Mouse (Mus musculus) spleen, adult 18-20 months (tissue): Measurements from ENCODE around the gene Fkbp2.

Experiments used
- DNase-seq, 2 experiments: peaks; one replicate each; pipeline ENCODE4 v3.0.0; 2022; ENCODE audit warnings: mixed read lengths in 2 of 2

Fkbp2 gene

GRCm38 (mm10) chr19:6969665-6970381 lies 10.5 kb downstream of the Fkbp2 start:
- peak; percentile 66 to 78 for DNase-seq

DNA sequence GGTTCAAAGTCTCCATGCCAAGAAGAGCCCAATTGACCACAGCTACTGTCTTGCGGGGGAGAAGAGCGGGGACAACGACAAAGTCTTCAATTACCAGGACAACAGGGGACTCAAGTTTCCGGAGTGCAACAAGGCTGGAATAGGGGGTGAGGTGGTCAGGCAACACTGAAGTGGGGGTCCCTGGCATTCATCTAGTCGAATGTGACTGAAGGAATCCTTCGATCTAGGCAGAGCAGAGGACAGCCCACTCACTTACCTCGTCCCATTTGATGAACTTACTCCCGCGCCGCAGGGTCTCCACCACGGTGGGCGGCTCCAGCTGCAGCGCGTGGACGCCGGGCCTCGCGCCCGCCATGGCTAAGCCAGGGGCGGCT lies 11.0 kb downstream of the Fkbp2 start:
- no peak for DNase-seq

GRCm38 (mm10) chr19:6968491-6969271 lies 11.6 kb downstream of the Fkbp2 start:
- DNase-seq: no peak

DNA sequence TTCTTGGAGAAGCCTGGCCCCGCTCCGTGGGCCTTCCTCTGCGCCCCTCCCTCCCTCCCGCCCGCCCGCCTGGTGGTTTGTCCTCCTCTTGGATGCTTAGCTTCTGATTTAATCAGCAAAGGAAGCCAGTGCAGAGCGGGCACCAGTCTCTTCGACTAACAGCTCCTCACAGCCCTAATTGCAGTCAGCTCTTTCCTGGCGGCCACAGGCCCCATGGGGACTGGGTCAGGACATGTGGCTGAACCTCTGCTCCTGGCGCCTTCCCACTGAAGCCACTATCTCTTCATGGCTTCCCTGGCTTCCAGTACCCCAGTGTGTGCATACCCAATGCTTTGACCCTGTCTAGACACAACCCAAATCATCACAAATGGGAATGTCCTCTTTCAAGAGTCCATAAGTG lies 23.8 kb downstream of the Fkbp2 start:
- DNase-seq: no peak

DNA sequence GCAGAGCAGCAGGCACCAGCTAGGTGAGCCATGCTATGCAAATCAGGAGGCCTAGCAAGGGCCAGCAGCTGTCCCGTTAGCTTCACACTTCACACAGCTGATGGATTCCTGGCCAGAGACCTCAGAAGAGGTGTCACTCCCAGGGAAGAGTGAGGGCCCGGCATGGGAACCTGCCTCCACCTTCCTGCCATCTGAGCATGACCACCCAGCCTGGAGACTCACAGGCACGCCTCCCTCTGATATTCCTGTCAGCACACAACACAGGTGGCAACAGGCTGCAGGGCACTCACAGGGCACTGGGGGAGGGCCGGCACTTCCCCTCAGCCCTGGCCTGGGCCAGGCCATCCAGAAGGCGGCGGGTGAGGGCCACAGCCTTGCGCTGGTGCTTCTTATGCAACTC lies 24.9 kb downstream of the Fkbp2 start:
- DNase-seq: no peak

- no peak for DNase-seq
These were observed 26.3 kb downstream of the Fkbp2 start for GRCm38 (mm10) chr19:6954046-6954445.

DNA sequence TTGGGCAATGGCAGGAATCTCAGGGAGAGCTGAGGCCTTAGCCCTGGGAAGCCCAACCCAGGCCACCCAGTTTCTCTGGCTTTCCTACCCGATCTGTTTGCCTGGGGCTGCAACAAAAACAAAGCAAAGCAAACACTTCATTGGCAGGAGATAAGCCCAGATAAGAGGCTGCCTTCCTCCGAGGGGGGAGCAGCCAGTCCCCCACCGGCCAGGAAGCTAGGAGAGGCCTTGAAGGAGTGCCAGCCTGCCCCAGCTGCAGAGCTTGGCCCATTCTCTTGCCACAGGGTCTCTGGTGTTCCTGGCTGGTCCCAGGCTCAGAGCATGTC lies 27.6 kb downstream of the Fkbp2 start:
- DNase-seq: no peak

GRCm38 (mm10) chr19:6951994-6952711 lies 28.1 kb downstream of the Fkbp2 start:
- DNase-seq: peak; percentile 45 to 66

- peak; percentile 74 to 81 for DNase-seq
These were observed 28.8 kb downstream of the Fkbp2 start for GRCm38 (mm10) chr19:6951381-6951968.

DNA sequence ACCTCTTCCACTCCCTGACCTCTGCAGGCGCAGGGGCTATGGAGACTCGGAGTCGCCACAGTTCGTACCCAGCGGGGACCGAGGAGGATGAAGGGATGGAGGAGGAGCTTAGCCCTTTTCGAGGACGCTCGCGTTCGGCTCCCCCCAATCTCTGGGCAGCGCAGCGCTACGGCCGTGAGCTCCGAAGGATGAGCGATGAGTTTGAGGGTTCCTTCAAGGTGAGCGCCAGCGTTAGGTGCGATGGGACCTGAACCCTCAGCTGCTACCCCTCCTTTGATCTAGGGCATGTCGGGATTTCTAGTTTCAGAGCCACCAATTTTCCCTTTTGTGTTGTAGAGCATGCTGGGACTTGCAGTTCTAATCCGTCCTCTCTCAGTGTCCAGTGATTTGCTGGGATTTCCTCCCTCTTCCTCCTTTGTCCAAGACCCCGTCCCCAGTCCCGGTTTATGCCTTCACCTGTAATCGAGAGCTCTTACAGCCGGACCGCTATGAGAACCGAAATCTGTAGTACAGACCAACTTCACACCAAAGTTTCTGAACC lies 29.6 kb downstream of the Fkbp2 start:
- peak in 1 of 2 experiments; percentile 44 for DNase-seq

DNA sequence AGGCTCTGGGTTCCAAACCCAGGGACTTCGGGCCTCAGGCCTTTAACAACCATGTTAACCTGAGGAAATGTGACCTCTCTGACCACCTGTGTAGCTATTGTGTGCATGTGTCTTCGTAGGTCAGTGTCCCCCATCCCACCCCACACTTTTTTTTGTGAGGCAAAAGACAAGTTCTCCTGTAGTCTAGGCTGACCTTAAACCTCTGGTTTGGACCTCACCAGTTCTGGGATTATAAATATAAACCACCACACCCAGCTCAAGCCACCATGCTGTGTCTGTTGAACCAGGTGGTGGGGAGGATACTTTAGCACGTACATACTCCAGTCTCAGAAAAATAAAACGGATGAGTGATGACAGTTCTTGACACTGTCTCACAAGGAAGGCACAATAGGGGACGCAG lies 30.4 kb downstream of the Fkbp2 start:
- no peak for DNase-seq

GRCm38 (mm10) chr19:6949532-6949931 lies 30.8 kb downstream of the Fkbp2 start:
- no peak for DNase-seq

GRCm38 (mm10) chr19:6948186-6948585 lies 32.1 kb downstream of the Fkbp2 start:
- no peak for DNase-seq

DNA sequence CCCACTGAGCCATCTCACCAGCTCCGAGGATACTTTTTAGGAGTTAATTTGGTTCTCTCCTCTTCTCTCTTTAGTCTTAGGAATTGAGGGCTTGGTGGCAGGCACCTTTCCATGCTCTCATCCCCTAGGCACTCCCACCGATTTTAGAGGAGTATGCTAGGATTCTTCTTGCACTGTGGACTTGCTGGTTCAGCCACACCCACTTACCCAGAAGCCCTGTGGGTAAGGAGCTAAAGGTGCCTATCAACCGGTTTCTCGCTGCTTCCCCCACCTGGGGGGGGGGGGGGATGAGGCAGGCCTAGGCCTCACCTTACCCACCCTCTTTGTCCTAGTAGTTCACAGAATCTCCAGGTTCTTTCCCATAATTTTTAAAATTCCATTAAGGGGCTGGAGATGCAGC lies 32.6 kb downstream of the Fkbp2 start:
- no peak for DNase-seq

DNA sequence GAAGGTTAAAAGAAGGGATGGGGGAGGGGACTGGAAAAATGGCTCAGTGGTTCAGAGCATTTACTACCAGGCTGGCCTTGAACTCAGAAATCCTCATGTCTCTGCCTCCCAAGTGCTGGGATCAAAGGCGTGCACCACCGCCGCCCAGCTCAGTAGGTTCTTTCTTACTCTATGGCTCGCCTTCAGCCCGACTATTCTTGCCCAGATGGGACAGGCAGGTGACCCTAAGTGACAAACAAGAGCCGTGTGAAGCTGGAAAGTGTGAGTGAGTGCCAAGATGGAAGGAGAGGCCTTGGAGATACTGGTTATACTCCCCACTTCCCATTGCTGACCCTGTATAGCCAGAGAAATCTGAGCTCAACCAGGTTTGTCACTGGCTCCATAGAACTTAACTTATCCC lies 36.6 kb downstream of the Fkbp2 start:
- DNase-seq: no peak

- no peak for DNase-seq
These were observed 37.5 kb downstream of the Fkbp2 start for GRCm38 (mm10) chr19:6942764-6943163.

GRCm38 (mm10) chr19:6942249-6942691 lies 38.0 kb downstream of the Fkbp2 start, which contains the start of gene Gpr137:
Gpr137 (minus strand) TSS chr19:6942480.
- DNase-seq: peak; percentile 91

DNA sequence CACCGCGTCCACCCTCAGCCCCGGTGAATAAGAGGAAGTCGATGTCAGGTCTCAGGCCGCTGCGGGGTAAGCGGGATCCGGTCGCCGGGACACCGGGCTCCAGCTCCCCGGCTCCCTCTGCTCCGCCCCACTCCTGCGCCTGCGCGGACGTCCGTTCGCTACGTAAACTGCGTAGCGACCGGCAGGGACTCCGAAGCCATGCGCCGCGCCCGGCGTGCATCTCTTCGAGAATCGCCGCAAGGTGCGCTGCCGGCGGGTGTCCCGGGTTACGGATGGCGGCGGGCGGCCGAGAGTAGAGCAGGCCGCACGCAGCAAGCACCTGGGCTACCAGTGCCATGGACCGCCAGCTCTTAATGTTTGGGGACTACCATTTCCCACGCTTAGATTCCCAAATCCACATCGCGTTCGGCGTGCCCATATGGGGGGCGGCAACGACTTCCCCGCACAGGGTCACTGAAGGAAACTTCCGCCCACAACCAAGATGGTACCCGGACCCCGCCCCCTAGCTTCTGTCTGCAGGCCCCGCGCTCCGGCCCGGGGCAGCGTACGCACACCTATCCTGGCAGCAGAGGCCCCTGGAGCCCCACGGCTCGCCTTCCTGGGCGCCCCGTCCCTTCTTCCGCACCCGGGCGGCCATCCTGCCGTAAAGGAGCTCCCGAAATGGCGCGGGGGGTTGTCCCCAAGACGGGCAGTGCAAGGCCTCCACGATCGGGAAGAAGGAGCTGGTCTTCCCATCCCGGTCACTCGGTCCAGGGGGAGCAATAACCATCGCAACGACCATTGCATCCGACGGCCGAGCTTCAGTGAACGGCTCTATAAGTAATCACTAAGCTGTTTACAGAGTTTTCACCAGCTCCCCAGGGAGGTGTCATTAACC lies 38.7 kb downstream of the Fkbp2 start, which contains the start of gene Bad:
TSS of gene Bad (plus strand) at position 490 of the 877 bp plus-strand sequence.
- DNase-seq: peak; percentile 88 to 94

DNA sequence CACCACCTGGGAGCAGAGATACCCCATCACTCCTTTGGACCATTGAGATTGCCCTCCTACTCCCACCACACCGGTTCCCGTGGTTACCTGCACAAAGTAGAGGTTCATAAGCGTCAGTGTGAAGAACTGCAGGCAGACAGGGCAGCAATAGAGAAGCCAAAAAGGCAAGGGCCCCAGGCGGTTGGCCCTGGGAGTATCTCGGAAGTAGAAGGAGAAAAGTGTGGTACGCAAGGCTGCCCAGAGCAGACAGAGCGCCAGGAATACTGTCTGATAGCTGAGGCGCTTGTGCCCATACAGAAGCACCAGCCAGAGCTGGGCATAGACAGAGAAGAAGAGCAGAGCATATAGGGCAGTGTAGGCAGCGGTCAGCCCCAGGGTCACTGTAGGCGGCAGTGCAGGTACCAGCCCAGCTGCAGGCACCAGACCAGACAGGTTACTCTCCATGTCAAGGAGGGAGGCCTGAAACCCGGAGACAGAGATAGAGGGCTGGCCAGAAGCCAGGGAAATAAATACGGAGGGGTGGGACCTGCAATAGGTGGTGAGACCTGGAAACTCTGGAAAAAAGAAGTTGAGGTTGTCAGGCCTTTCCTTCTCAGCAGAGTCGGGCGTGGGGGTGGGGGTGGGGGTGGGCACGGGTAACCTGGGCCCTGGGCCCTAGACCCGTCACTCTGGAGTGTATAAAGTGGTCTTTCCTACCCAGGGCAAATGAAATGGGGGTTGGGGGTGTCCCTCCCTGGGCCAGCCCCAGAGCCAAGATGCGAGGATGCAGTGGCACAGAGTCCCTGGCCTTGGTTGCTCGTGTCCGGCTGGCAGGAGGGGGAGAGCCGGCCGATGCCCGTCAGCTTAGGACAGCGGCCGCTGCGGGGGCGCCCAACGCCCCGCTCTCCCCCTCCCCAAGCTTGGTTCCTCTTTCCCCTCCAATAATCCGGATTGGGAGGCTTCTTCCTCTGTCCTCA lies 39.6 kb downstream of the Fkbp2 start:
- no peak for DNase-seq
